Mouse (Mus musculus): ENCODE data around the gene Olfr656. TPM values are rescaled to one million over a fixed set of nuclear protein-coding genes. Genes with fewer than 3 reads are reported as not detected.

Gene Olfr656
- polyA plus RNA-seq (2017; shearing (Covaris generic)): not detected

GRCm38 (mm10) chr7:104613655-104614054 is at the start of gene Olfr656:
Gene Olfr656, plus strand, starts transcription at chr7:104613955.

GRCm38 (mm10) chr7:104577014-104577413 is 36.7 kb upstream of the Olfr656 start, which contains the start of gene Olfr653:
Gene Olfr653, plus strand, starts transcription at chr7:104577314.

GRCm38 (mm10) chr7:104586725-104587124 is 27.0 kb upstream of the Olfr656 start, which contains the start of gene Olfr654:
Gene Olfr654, plus strand, starts transcription at chr7:104587025.

GRCm38 (mm10) chr7:104601679-104602078 is 12.1 kb upstream of the Olfr656 start, which contains the start of gene Olfr655:
Gene Olfr655, minus strand, starts transcription at chr7:104601779.

GRCm38 (mm10) chr7:104624494-104624893 is 10.7 kb downstream of the Olfr656 start, which contains the start of gene Olfr657:
Gene Olfr657, plus strand, starts transcription at chr7:104624794.

GRCm38 (mm10) chr7:104646841-104647482 is 33.2 kb downstream of the Olfr656 start, which contains the start of gene Olfr658:
Gene Olfr658, minus strand, starts transcription at chr7:104647305.

GRCm38 (mm10) chr7:104666453-104666852 is 52.7 kb downstream of the Olfr656 start, which contains the start of gene Olfr659:
Gene Olfr659, plus strand, starts transcription at chr7:104666753.

Other genes with a start within 250 kb of the Olfr656 start
- gene Trim30b, start 244.1 kb upstream of the Olfr656 start, polyA plus RNA-seq (2017; shearing (Covaris generic)): 1.3 TPM
- 0.72 TPM for gene Trim30c, start 213.1 kb upstream of the Olfr656 start, polyA plus RNA-seq (2017; shearing (Covaris generic))
- 62.1 TPM for gene Trim30a, start 148.8 kb upstream of the Olfr656 start, polyA plus RNA-seq (2017; shearing (Covaris generic))
- 17.5 TPM for gene Trim30d, start 106.1 kb upstream of the Olfr656 start, polyA plus RNA-seq (2017; shearing (Covaris generic))
- not detected for gene Olfr651, start 63.8 kb upstream of the Olfr656 start, polyA plus RNA-seq (2017; shearing (Covaris generic))
- gene Olfr652, start 53.1 kb upstream of the Olfr656 start, polyA plus RNA-seq (2017; shearing (Covaris generic)): 0.12 TPM
- not detected for gene Olfr653, start 36.6 kb upstream of the Olfr656 start, polyA plus RNA-seq (2017; shearing (Covaris generic))
- not detected for gene Olfr654, start 26.9 kb upstream of the Olfr656 start, polyA plus RNA-seq (2017; shearing (Covaris generic))
- not detected for gene Olfr655, start 12.2 kb upstream of the Olfr656 start, polyA plus RNA-seq (2017; shearing (Covaris generic))
- gene Olfr657, start 10.8 kb downstream of the Olfr656 start, polyA plus RNA-seq (2017; shearing (Covaris generic)): not detected
- not detected for gene Olfr658, start 33.4 kb downstream of the Olfr656 start, polyA plus RNA-seq (2017; shearing (Covaris generic))
- gene Olfr659, start 52.8 kb downstream of the Olfr656 start, polyA plus RNA-seq (2017; shearing (Covaris generic)): 0.04 TPM
- not detected for gene Olfr661, start 72.5 kb downstream of the Olfr656 start, polyA plus RNA-seq (2017; shearing (Covaris generic))
- gene Usp17le, start 163.5 kb downstream of the Olfr656 start, polyA plus RNA-seq (2017; shearing (Covaris generic)): not detected
- gene Usp17lb, start 228.6 kb downstream of the Olfr656 start, polyA plus RNA-seq (2017; shearing (Covaris generic)): not detected
- gene Usp17la, start 243.1 kb downstream of the Olfr656 start, polyA plus RNA-seq (2017; shearing (Covaris generic)): 0.14 TPM

Data from CD4-positive, CD25-positive, alpha-beta regulatory T cell (primary cell).